Mouse (Mus musculus) left cerebral cortex, postnatal 10 days (tissue): Measurements from ENCODE around the gene Rabl6. TPM values are rescaled to one million over a fixed set of nuclear protein-coding genes. Genes with fewer than 3 reads are reported as not detected.
"Not testable (repeated sequence)": the region's sequence is repeated elsewhere in the genome, so short reads cannot be mapped to it uniquely, and the experiment has no call there.

Source experiments
- DNase-seq, 2 experiments: peaks; one replicate each; pipeline ENCODE4 v3.0.0; 2021 to 2022; ENCODE audit warnings: low spot score in 2 of 2, mixed read lengths in 1 of 2; ENCODE audit errors: extremely low spot score in 1 of 2
- intact Hi-C: fragments of 180-260 bp; cut with DNase I; formaldehyde crosslinking; loops from one replicate; pipeline ENCODE4 v1.15.1; 2025
- total RNA-seq, 2 experiments: library from RNA; stranded (reverse); gene quantifications; 2 replicates each; pipeline ENCODE4 v1.2.3; 2021

The Rabl6 gene
- total RNA-seq, 2 experiments from 2014 or later: 81.8 to 96.7 TPM

DNA sequence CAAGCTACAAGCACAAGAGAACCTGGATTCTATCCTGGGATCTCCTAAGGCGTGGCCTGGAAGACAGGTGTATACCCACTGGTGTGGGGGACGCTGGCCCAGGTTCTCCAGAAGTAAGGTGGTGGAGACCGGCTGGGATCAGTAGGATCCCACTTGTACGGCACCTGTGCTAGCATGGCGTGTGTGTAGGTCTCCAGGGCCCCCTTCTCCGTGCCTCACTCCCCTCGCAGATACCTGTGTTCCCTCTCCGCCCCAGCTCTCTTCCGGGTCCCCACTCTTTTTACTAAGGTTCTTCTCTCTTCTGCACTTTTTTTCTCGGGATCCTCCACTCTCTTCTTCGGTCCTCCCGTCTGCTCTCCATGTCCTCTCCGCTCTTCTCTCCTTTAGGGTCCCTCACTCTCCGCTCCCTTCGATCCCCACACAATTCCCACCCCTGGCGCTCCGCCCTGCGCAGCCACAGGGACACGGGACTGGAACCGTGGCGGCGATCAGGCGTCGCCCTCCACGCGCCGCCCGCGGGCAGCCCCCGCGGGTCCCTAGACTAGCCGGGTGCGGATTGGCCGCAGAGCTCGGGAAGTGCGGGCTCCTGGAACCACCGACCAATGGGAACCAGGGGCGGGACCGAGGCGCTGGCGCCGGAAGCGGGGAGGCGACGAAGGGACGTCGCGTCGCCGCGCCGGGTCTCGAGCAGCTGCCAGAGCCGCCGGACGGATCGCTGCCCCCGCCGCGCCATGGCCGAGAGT lies 50.9 kb downstream of the Rabl6 start, which contains the start of gene Edf1:
Gene Edf1, plus strand, starts transcription at position 627 of the 743 bp plus-strand sequence.
- peak; percentile 92 to 97 for DNase-seq
- intact Hi-C loops: no loop called here

DNA sequence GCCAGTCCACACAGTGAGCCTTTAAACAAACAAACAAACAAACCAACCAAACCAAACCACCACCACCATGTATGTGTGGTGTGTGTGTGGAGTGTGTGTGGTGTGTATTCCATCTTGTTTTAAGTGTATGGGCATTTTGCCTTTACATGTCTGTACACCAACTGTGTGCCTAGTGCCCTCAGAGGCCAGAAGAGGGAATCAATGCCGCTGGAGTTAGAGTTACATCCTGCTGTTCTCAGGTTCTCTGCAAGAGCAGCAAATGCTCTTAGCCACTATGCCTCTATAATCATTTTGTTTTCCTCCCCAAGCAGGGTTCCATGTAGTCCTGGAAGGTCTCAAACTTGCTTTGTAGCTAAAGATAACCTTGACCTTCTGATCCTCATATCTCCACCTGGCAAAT lies 52.0 kb downstream of the Rabl6 start:
- DNase-seq: no peak
- intact Hi-C loops: no loop called here

DNA sequence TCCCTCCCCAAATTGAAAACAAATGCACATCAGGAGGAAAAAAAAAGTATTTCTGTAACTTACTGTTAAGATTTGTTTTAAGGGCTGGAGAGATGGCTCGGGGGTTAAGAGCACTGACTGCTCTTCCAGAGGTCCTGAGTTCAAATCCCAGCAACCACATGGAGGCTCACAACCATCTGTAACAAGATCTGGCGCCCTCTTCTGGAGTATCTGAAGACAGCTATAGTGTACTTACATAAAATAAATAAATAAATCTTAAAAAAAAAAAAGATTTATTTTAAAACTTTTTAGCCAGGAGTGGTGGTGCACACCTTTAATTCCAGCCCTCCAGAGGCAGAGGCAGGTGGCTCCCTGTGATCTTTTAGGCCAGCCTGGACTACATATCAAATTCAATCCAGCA lies 52.8 kb downstream of the Rabl6 start:
- intact Hi-C loops, DNase-seq: not testable (repeated sequence)

DNA sequence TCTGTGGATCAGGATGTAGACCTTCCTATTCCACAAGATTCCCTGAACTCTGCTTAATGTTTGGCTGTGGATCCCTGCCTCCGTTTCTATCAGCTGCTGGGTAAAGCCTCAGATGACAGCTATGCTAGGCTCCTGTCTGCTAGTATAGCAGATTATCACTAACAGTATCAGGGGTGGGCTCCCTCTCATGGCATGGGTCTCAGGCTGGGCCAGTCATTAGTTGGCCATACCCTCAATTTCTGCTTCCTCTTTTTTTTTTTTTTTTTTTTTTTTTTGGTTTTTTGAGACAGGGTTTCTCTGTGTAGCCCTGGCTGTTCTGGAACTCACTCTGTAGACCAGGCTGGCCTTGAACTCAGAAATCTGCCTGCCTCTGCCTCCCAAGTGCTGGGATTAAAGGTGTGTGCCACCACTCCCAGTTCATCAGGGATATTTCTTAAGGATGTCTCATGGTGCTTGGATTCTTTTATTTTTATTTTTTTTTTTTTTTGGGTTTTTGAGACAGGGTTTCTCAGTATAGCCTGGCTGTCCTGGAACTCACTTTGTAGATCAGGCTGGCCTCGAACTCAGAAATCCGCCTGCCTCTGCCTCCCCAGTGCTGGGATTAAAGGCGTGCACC lies 55.0 kb downstream of the Rabl6 start:
- not testable (repeated sequence) for DNase-seq
- intact Hi-C loops: loop anchor here (2.0 to 5.0 kb wide), 2 partner anchors 46 to 126 kb away; partner anchors contain the start of gene Abca2

DNA sequence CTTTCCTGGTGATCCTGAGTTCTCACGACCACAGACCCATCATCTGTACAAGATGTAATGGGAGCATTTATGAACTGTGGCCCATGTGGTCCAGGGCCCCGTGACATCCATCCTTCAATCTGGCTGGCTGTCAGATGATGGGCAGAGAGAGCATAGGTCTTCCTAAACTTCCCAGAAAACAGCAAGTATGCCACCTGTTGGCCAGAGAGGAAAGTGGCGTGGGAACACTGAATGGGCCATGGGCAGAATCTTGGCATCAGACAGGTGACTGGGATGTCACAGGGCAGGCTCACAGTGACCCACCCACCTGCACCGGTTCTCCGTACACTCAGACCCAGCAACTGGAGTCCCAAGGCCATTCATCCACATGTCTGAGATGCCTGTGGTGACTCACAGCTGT lies 57.1 kb downstream of the Rabl6 start:
- DNase-seq: peak in 1 of 2 experiments; percentile 51
- intact Hi-C loops: loop anchor here (5.0 kb wide), 1 partner anchor 124 kb away; the partner anchor contains the start of gene Abca2

DNA sequence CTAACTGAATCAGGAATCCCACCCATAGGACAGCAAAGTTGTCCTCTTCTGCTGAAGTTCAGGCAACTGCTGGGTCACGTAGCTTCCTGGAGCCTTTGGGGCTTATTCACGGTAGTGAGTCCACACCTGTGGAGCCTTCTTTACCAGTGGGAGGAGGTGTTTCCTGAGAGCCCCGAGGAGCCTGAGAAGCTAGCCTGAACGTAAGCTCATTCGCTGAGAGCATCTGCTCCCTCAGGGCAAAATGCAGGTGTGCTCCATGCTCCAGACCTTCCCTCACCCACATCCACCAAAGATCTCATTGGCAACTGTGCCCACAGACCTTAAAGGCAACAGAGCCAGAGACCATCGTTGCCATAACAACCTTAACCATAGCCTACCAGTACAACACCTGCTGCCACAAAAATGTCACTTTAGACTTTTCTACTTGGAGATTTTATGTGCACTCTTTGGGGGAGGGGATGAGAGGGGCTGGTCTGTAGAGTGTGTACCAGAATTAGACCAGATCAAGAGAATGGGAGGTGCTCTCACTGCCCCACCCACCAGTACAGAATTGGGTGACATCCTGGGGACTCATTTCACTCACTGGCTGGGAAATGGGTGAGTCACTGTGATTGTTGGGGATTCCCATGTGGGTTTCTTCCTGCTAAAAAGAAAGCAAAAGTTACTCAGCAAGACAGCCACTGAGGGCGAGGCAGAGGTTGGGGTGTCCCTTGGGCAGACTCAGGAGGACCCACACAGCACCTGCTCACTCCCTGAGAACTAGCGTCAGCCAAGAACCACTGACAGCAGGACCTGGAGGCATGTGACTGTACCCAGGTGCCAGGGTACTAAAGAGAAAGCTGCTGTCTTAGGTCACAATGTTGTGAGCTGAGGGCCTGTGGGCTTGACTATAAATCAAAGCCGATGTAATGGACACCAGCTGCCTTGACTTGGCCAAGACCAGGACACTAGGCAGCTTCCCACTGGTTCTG lies 59.0 kb downstream of the Rabl6 start:
- intact Hi-C loops: no loop called here
- no peak for DNase-seq

DNA sequence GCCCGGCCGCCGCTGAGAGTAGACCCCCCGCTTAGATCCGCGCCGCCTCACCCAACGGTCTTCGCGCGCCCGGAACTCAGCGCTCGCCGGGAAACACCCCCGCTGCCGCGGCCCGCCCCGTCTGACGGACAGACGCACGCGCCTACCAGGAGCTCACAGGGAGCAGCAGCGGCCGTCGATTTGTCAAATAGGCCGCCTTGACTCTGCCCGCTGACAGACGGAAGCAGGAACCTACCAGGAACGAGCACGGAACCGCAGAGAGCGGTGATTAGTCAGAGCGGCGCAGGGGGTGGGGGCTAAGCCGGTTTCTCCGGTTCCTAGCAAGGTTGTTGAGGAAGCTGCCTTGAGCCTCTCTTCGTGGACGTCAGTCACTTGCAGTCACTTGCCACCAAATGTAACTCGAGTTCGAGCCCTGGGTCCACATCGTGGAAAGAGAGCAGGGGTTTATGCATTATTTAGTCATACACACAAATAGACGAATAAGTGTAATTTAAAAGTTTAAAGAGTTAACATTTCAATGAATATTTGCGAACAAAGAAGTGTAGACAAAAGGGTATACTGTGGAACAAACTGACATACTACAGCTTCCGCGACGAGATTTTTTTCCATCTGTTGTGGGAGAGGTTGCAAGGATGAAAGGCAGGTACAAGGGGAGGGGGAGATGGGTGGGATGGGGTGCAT lies 61.4 kb downstream of the Rabl6 start, which contains the start of gene Traf2:
Gene Traf2, minus strand, starts transcription at position 130 of the 681 bp plus-strand sequence.
- peak; percentile 99 for DNase-seq
- intact Hi-C loops: no loop called here

DNA sequence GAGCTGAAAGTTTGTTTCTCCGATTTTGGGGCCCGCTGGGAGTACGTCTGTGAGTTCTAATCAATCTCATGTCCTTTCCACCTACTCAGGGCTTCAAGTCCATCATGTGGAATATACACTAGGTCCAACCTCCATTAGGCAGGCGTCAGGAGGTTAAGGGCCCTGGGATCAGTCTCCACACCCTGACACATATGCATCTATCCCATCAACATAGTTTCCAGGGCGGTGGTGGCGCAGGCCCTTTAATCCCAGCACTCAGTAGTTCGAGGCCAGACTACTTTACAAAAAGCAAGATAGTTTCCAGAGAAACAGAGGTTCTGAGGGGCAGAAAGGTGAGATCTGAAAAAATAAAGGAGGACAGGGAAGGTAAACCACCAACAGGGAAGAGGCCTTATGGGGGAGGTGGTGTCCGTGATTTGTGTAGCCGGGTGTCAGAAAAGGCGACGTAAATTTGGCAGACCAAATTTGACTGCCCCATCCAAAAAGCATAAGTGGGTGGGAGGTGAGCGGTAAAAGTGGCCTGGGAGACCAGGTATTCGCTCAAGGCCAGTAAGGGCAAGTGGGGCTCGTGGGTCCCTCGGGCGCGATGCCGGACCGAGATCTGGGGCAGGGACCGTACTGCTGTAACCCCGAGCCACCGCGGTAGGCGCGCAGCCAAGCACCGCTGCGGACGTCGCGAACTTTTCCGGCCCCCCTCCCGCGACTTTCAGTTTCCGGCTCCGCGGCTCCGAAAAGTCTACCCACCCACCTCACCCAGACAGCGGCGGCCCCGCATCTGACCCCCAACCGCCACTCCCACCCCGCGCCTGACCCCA lies 62.1 kb downstream of the Rabl6 start:
- DNase-seq: peak in 1 of 2 experiments; percentile 20
- intact Hi-C loops: no loop called here

DNA sequence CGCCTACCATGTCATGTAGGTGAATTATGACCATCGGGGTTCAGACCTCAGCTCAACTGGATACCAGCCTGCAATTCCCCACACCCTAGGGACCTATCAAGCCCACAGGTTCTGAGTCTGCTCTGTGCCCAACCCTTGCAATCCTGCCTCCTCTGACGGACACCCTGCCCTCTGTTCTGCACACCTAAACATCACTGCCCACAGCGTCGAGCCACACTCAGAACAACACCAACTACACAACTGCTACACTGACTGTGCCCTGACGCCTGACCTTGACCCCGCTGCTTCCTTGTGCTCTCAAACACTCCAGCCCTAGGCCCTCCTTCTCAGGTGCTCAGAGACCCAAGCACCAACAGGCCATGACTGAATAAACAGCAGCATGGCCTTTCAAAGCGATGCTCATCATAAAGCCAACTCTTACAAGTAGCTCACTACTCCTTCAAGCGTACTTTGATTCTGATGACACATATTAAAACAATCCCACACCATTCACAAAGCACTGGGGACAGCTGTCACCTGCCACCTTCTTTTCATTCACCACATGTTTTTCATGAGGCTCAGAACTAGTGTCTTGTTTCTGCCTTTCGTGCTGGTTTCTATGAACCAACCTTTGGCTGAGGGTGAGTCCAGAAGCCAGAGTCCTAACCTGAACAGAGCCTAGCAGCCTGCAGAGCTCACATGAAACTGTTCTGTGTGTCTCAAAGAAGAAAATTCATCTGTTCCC lies 66.5 kb downstream of the Rabl6 start:
- DNase-seq: no peak
- intact Hi-C loops: no loop called here

DNA sequence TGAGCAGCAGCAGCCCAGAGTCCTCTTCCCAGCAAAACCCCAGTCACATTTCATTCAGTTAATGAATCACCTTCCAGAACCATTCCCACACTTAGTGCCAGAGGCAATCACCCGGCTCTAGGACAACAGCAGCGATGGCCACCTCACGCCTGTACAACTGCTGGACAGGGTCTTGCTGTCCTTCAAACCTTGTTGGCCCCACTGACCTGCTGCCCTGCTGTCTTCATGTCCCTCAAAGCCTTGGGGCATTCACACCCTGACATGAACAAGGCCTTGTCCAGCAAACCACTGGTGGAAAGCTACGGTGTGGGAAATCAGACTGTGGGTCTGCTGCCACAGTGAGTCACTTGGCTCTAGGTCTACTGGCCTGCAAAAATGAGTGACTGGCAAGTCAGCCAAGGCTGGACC lies 67.8 kb downstream of the Rabl6 start:
- intact Hi-C loops: no loop called here

DNA sequence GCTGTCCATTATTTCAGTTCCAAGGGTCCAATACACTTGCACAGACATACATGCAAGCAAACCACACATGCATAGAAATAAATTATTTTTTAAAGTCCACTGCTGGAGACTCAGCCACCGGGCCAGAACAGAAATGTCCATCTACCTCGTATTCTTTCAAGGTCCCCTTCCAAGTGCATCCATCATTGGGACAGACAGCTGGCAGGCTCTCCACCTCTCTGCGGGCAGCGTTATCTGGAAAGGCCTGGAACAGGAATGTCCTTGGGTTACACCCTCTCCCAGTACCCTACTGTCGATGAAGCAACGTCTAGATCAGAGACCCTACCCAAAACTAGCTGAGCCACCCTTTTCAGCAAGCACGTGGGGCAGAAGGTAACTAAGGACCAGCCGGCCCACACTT lies 71.8 kb downstream of the Rabl6 start:
- no peak for DNase-seq
- intact Hi-C loops: no loop called here

More for the DNA sequence above, 67.8 kb downstream of the Rabl6 start:
- no peak for DNase-seq

DNA sequence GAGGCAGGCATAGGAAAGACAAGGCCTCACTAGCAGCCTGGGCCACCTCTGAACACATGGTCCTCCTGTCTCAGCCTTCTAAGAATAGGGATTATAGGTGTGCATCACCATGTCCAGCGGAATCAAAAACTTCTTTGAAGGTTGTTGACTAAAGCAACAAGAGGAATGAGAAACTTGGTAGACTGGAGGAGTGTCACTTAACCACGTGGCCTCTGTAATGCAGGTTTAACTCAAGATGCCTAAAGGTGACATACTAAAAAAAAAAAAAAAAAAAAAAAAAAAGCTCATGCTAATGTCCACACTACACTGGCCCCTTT lies 73.5 kb downstream of the Rabl6 start:
- intact Hi-C loops: no loop called here
- no peak for DNase-seq

DNA sequence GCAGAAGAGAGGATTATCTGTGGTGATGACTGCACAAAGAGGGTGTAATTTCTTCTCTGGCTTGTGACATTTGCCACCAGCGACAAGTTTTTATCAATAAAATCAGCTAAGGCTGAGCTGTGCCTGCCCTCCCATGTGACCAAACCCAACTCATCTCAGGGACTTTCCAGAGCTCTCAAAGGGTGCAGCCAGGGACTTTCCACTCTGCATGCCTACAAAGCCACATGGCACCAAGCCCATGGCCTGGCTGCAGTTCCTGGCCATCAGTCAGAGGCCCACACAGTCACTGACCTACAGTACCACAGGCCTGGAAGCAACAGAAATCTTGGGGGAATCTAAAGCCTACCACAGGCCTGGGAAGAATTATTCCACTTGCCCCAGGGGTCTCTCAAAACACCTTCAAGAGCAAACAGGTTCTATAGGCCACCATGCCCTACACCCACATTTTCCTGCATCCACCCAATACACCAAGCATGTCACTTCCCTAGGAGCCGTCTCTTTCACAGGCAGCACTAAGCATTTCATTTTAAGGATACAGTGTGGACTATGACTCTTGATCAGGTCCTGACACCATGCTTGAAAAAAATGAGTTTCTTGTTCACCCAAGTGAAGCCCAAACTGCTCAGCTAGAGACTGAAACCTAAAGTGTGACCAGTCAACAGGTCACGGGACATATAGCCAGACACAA lies 74.0 kb downstream of the Rabl6 start:
- intact Hi-C loops: no loop called here
- peak; percentile 13 to 54 for DNase-seq

DNA sequence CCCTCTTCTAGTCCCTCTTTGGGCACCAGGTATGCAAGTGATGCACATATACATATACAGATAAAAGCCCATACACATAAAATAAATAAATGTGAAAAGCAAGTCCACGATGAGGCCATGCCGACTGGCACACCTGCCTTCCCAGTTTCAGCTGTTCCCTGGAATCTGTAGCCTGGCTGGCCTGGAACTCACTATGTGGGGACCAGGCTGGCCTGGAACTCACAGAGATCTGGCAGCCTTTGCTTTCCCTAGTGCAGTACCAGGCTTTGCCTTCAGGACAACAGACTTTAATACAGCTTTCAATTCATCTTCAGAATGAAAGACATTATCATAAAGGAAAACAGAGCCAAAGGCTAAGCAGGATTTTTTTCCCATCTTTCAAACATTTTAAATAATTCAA lies 74.6 kb downstream of the Rabl6 start:
- intact Hi-C loops: no loop called here
- DNase-seq: no peak
